Mouse (Mus musculus) gonadal fat pad, adult 2 months (tissue): ENCODE measurements around the gene Gabarap. TPM values are rescaled to one million over a fixed set of nuclear protein-coding genes. Genes with fewer than 3 reads are reported as not detected.
"Not testable (repeated sequence)": the region's sequence is repeated elsewhere in the genome, so short reads cannot be mapped to it uniquely, and the experiment has no call there.

ENCODE experiments used
- DNase-seq: peaks from one replicate; pipeline ENCODE4 v3.0.0-alpha.2; 2012; ENCODE audit warnings: low read depth
- polyA plus RNA-seq: library from polyadenylated mRNA; depleted of rRNA; stranded (reverse); fragments of >200 nt; gene quantifications from 2 replicates; pipeline ENCODE4 v1.2.3, GENCODE M21; 2012; rRNA removed

The Gabarap gene
- polyA plus RNA-seq, result 568 and 793 TPM in 2 replicates

DNA sequence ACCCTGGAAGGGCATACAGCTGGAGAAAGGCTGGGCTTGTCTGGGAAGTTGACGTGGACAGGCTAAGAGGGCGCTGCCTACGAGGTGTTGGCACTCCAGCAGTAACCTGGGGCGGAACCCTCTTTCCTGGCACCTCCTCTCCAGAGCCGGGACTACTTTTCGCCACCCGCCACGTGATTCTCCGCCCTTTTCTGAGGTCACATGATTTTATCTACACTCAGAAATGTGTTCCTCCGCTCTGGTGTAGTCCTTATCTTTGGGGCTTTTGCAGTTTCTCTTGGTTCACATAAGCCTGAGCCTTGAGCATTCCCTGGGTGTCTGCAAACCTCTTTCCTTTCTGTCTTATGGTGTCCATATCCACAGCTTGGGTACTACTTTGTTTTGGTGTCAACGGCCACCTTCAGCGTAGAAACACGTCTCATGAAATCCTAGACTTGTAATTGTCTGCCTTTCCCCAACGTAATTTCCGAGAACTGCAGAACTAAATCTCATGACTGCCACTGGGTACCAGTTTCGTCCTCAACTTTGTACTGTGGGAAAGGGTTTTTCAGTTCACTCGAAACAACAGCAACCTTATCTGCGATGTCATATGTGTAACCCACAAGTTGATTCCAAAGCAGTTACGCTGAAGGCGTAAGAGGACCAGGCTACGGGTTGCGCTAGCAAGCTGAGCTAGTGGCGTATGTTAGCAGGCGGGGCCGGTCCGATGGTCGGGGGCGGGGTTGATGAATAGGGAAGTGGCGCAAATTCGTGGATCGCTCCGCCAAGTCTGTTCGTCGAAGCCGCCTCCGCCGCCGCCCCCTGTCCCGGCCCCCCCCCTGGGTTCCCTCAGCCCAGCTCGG, at the start of gene Gabarap:
TSS of gene Gabarap (plus strand) at position 294 of the 842 bp plus-strand sequence.
- peak; percentile 94 for DNase-seq

DNA sequence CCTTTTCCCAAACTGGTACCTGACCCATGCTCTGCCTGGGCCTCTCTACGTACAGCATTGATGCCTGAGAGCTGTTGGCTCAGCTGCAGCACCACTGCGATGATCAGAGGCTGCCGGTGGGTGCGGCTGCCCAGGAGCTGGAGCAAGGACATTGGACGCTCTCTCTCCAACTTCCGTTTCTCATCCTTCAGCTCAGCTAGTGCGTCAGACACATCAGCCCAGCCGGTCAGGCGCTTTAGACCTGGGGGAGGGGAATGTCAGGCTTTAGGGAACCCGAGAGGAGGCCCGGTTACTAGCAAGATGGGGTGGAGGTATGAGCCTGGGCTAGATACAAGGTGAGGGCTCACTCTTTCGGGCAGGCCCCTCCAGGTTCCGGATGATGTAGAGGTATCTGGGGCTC, 45.7 kb upstream of the Gabarap start:
- no peak for DNase-seq

- DNase-seq, result no peak
Measured at GRCm38 (mm10) chr11:69945997-69946891, 44.7 kb upstream of the Gabarap start.

GRCm38 (mm10) chr11:69947337-69948065, 43.4 kb upstream of the Gabarap start:
- no peak for DNase-seq

DNA sequence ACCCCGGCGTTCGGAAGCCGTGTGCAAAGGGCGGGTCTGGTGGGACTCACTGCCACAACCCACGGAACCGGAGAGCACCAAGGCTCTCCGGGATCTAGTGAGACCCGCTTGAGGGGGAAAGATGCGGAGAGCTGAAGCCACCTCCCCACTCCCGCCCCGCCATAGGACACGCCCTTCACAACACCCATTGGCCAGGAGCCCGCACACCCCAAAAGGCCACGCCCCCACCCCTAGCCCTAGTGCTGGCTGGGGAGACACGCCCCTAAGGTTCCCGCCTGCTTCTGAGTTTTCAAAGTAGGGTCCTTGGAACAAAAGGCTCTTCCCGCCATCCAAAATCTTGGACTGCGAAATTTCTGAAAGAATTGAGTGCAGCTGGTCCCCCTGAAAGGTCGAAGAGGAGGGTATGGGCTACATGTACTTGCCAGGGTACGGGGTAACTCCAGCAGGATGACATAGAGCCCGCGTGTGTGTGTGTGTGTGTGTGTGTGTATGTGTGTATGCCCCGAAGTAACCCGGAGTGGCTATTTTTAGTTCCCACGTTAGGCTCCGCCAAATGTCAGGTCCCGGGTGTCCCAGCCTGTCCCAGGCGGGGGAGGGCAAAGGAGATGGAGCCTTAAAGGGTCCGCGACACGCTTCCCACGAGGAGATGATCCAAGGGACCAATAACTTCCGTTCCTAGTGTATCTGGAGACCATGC, 42.7 kb upstream of the Gabarap start, which contains the start of gene Slc2a4:
TSS of gene Slc2a4 (minus strand) at position 123 of the 697 bp plus-strand sequence.
- DNase-seq, result no peak

- no peak for DNase-seq
Measured at GRCm38 (mm10) chr11:69948763-69949150, 42.2 kb upstream of the Gabarap start.

DNA sequence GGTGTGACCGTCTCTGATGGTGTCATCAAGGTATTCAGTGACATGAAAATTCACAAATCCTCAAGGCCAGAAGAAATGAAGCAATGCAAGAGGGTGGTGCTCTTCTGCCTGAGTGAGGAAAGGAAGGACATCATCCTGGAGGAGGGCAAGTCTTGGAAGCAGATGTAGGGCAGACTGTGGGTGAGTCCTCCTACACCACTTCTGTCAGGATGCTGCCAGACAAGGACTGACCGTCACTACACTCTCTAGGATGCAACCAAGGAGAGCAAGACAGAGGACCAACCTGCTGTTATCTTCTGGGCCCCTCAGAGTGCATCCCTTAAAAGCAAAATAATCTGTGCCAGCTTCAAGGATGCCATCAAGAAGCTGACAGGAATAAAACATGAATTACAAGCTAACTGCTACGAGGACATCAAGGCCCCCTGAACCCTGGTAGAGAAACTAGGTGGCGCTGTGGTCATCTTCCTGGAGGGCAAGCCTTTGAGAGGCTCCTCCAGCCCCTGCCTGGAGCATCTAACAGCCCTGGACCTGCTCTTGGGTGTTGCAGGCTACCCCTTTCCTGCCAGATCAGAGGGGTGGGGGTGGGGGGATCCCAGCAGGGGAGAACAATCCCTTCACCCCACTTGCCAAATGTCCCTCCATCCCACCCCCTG, 40.0 kb upstream of the Gabarap start:
- DNase-seq, result no peak

GRCm38 (mm10) chr11:69952274-69952673, 38.7 kb upstream of the Gabarap start:
- no peak for DNase-seq

DNA sequence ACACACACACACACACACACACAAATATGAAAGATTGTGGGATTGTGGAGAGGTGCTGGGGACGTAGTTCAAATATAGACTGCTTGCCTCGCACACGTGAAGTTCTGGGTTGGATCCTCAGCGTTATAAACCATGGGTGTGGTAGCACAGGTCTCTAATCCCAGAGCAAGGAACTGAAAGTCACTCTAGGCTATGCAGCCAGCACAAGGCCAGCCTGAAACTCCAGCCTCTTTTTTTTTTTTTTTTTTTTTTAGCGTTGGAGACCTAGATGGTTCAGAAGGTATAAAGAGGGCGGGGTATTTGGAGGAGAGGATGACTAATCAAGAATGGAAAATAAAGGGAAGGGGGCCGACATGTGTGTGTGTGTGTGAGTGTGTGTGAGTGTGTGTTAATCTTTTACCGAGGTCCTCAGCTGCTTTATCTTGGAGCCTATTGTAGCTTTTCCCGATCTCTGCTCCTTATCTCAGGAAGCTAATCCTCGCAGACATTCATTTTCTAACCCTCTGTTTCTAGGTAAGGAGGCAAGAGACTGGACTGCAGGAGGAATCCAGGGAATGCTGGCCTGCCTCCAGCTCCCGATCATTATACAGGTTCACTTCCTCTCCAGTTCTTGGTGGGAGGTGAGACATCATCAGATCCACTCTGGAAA, 37.6 kb upstream of the Gabarap start:
- no peak for DNase-seq

- not testable (repeated sequence) for DNase-seq
Measured at GRCm38 (mm10) chr11:69955618-69956017, 35.3 kb upstream of the Gabarap start.

GRCm38 (mm10) chr11:69956218-69956617, 34.7 kb upstream of the Gabarap start:
- DNase-seq, result no peak

- no peak for DNase-seq
Measured at GRCm38 (mm10) chr11:69960616-69961015, 30.3 kb upstream of the Gabarap start.

- DNase-seq, result no peak
Measured at GRCm38 (mm10) chr11:69961841-69962240, 29.1 kb upstream of the Gabarap start.

DNA sequence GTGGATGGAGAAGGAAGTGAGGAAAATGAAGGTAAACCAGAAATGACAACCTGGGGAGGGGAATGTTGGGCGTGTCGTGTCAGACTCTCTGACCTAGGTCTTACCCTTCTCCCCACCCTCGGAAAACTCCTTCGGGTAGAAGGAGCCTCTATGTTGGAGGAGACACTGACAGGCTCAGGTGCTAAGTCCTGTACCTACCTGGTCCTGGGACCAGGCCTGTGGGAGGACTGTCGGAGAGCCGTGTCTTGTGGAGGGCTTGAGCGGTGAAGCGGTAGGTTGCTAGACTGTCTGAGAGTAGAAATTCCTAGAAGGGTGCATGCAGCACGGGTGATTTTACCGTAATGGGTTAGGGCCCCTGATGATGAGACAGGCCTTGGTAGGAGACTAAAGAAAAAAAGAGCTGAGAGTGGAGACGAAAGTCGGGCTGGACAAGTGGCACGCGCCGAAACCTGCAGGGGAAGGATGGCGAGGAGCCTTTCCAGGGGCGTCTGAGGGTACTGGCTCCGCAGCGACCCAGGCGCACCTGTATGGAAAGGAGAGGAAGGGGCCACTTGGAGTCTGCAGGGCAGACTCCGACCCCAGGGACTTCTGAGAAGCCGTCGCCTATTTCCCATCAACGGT, 26.2 kb upstream of the Gabarap start, which contains the start of gene Cldn7:
TSS of gene Cldn7 (plus strand) at position 130 of the 621 bp plus-strand sequence.
- no peak for DNase-seq

- no peak for DNase-seq
Measured at GRCm38 (mm10) chr11:69965271-69966005, 25.5 kb upstream of the Gabarap start.

- DNase-seq, result no peak
Measured at GRCm38 (mm10) chr11:69966006-69966859, 24.7 kb upstream of the Gabarap start.

- DNase-seq, result no peak
Measured at GRCm38 (mm10) chr11:69966860-69967517, 24.0 kb upstream of the Gabarap start.
